Mouse (Mus musculus) E14TG2a.4 (cell line): ENCODE results near the gene Gm49380.

Source experiments
- H3K27me3 ChIP-seq: 2 replicates; pipeline ENCODE4 v1.6.1; 2014; ENCODE audit warnings: low read length, control low read depth; ENCODE audit not compliant: insufficient read depth
- H3K36me3 ChIP-seq: 2 replicates; pipeline ENCODE4 v1.6.1; 2014; ENCODE audit warnings: low read length, control low read depth; ENCODE audit not compliant: insufficient read depth
- H3K4me1 ChIP-seq: replicated peaks from 2 replicates; pipeline ENCODE4 v1.6.1; 2014; ENCODE audit warnings: low read depth, low read length, control low read depth
- H3K4me3 ChIP-seq: replicated peaks from 2 replicates; pipeline ENCODE4 v1.5.1; 2014; ENCODE audit warnings: mild to moderate bottlenecking, low read length
- H3K9me3 ChIP-seq: 2 replicates; pipeline ENCODE4 v1.6.1; 2014; ENCODE audit warnings: low read length, control low read depth
- CTCF ChIP-seq: conservative IDR thresholded peaks from 2 replicates; pipeline ENCODE4 v1.5.1; 2014; ENCODE audit warnings: low read length
- NANOG ChIP-seq: IDR thresholded peaks from 2 replicates; pipeline ENCODE4 v1.6.1; 2014; ENCODE audit warnings: borderline replicate concordance, low read length, mixed read lengths
- POU5F1 ChIP-seq: IDR thresholded peaks from 2 replicates; pipeline ENCODE4 v1.6.1; 2014; ENCODE audit warnings: low read length, borderline replicate concordance

Gene Gm49380

DNA sequence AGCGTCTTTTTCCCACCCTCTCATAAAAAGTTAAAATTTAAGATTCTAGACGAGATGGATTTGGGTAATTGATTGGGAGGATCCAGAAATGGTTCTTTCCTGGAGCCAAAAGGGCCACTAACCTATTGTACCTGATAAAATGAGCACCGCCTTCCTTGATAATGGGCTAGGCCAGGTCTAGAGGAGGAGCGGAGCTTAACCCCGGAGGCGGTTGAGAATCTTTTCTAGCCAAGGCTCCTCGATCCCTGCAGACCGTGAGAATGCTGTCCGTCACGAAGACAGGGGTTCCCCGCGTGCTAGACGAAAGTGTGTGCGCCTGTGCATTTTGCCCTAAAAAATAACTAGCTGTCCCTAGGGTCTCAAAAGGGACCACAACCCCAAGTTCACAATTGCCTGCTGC, 29.1 kb downstream of the Gm49380 start:
- Histone ChIP-seq H3K9me3 (no peaks in the 10 kb centered on the region), H3K36me3 (no peaks in the 10 kb centered on the region), H3K4me1 (peaks cover 60% of the 10 kb centered on the region), H3K4me3 (peak overlapping the region; percentile 85), H3K27me3 (peaks cover 93% of the 10 kb centered on the region)
- TF ChIP-seq NANOG, result no peak
- no peak for TF ChIP-seq CTCF
- TF ChIP-seq POU5F1, result no peak

DNA sequence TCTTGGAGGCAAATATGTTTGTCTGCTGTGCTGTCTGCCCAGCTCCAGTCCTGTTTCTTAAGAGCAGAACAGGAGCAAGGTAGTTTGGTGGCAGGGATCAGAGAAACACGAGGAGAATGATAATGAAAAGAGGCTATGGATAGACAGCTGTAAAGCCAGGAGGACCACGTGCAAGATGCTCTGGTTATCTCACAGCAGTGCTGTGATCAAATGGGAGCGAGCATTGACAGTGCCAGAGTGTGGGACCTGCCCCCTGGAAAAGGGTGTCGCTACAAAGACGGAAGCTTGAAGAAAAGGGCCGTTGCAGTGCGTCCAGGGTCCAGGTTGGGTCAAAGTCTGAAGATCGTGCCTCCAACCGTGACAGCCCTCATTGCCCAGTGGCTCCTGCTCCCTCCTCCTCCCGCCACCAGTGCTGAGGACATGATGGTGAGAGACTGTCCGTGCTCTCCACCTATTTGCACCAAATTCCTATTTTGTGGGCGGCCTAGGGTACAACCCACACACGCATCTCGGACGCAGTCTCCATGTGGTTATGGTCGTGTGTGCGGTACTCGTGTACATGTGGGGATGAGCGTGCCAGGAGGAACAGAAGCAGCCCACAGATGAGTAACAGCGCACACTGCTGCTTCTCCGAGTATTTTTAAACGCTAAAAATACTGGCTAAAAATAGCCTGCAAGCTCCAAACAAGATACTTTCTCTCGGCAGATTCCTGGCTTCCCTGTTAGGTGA, 29.7 kb downstream of the Gm49380 start:
- Histone ChIP-seq H3K4me1 (peaks cover 59% of the 10 kb centered on the region), H3K4me3 (peak overlapping the region; percentile 85), H3K9me3 (no peaks in the 10 kb centered on the region), H3K36me3 (no peaks in the 10 kb centered on the region), H3K27me3 (peaks cover 90% of the 10 kb centered on the region)
- no peak for TF ChIP-seq POU5F1
- TF ChIP-seq CTCF, result no peak
- no peak for TF ChIP-seq NANOG

DNA sequence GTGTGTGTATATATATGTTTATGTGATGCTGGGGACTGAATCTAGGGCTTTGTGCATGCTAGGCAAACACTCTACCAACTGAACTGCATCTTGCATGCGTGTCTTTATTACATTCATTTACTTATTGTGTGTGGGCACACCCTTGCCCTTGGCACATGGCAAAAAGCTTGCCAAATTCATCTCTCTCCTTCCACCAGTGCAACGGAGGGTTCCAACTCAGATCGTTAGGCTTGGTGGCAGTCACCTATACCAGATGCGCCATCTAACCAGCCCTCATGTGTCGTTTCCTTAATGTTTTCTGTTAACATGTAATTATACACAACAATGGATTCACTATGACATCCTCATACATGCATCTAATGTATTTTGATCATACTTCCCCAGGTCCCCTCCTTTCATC, 31.0 kb downstream of the Gm49380 start:
- H3K4me3 ChIP-seq, result no peak overlapping the region
- H3K9me3 ChIP-seq, result no peaks in the 10 kb centered on the region
- peaks cover 92% of the 10 kb centered on the region for H3K27me3 ChIP-seq
- TF ChIP-seq POU5F1 (no peak), CTCF (no peak), NANOG (no peak)
- H3K4me1 ChIP-seq, result peaks cover 48% of the 10 kb centered on the region
- H3K36me3 ChIP-seq, result no peaks in the 10 kb centered on the region

DNA sequence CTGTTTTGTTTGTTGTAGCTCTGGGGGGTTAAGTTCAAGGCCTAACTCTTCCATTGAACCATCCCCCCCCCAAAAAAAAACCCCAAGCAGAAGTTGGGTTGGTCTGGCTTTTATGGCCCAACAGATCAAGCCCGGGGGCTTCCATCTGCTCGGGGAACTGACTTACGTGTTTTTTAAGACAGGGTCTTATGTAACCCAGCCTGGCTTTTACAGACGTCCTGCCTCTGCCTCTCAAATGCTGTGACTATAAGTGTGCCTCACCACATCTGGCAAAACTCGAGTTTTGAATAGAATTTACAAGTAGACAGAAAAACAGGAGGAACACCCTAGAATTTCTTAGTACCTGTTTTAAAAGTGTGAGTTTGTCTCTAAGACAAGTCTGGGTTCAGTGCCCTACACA, 31.7 kb downstream of the Gm49380 start:
- Histone ChIP-seq H3K9me3 (no peaks in the 10 kb centered on the region), H3K4me3 (no peak overlapping the region), H3K27me3 (peaks cover 86% of the 10 kb centered on the region), H3K36me3 (no peaks in the 10 kb centered on the region), H3K4me1 (peaks cover 46% of the 10 kb centered on the region)
- TF ChIP-seq NANOG, result no peak
- TF ChIP-seq CTCF, result no peak
- TF ChIP-seq POU5F1, result no peak

DNA sequence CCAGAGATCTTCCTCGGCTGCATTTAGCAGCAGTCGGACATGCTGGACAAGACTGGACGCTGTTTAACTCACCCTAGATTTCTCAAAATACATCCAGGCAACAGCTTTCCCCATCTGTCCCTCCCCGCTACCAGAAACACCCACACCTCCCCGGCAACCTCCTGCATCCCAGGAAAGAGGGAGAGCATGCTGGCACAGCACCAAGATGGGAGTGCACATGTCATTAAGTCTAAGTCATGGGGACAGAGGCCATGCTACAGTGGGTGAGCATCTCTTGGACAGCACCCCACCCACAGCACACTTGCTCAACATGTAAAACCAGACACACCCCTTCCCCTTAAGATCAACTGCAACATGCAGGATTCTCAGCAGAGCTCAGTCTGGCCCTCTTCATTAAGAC, 32.3 kb downstream of the Gm49380 start:
- H3K36me3 ChIP-seq, result no peaks in the 10 kb centered on the region
- H3K9me3 ChIP-seq, result no peaks in the 10 kb centered on the region
- TF ChIP-seq CTCF (no peak), NANOG (no peak), POU5F1 (no peak)
- peaks cover 47% of the 10 kb centered on the region for H3K4me1 ChIP-seq
- peaks cover 80% of the 10 kb centered on the region for H3K27me3 ChIP-seq
- no peak overlapping the region for H3K4me3 ChIP-seq

DNA sequence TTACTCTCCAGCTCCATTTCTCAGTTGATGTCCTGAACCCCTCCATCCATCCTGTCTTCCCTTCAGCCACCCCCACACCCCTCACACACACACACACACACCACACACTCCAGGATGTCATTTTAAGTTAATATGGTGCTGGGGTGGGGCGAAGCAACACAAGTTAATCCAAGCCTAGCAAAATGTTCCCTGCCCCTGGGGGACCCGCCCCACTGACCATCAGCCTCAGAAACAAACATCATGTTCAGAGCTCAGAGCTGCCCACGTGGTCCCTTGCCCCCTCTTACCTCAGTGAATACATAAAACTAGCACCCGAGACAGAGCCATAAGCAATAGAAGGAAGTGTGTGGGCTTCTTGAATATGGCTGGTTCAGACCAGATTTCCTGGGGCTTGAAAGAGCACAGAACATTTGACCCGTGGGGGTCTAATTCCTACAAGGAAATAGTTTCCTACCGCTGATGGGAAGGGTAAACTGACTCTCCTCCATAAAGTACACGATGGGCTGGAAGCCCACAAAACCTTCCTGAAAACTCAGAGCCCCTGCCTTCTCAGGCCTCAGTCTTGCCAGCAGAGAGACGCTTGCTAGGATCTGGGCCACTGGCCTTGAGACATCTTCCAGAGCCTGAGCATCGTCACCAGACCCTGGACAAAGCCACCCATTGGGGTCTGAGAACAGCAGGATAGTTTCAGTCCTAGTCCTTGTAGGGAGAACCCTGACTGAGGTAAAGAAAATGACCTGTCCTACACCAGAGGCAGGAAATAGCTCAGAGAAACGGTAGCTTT, 33.1 kb downstream of the Gm49380 start:
- H3K9me3 ChIP-seq, result no peaks in the 10 kb centered on the region
- no peak overlapping the region for H3K4me3 ChIP-seq
- TF ChIP-seq CTCF, result no peak
- TF ChIP-seq NANOG, result no peak
- no peak for TF ChIP-seq POU5F1
- H3K27me3 ChIP-seq, result peaks cover 72% of the 10 kb centered on the region
- H3K36me3 ChIP-seq, result no peaks in the 10 kb centered on the region
- H3K4me1 ChIP-seq, result peaks cover 47% of the 10 kb centered on the region

DNA sequence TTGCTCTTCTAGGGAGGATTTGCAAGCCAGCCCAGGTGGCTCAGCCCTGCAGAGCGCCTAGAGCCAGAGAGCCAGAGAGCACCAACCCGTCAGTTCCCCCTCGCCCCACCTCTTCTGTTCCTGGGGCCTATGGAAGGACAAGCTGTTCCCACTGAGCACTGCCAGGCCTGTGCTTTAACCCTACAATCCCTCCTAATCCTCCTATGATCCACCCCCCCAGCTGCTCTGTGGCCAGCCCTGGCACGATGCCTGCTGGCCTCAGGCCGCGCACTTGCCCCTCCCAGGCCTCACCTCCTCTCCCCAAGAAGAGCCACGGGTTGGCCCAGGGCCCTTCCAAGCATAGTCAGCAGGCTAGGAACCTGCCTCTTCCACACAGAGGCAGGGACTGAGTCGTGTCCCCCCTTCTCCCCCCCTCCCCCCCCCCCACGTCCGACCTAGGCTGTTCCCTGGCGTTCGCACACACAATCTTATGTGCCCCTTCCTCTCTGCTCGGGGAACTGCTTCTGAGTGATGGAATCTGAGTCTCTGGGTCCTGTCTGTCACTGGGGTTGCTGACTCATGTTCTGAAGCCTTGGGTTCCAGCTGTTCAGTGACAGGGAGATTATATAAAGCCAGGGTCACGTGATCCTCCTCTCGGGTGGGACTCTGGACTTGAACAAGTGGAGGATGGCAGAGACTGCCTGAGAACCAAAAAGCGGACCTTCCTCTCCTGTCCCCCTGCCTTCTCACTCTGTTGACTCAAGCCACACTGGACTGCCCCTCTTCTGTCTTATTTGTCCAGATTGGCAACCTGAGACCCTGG, 34.1 kb downstream of the Gm49380 start:
- Histone ChIP-seq H3K36me3 (no peaks in the 10 kb centered on the region), H3K4me3 (no peak overlapping the region), H3K27me3 (peaks cover 63% of the 10 kb centered on the region), H3K4me1 (peaks cover 52% of the 10 kb centered on the region), H3K9me3 (no peaks in the 10 kb centered on the region)
- TF ChIP-seq NANOG, result no peak

DNA sequence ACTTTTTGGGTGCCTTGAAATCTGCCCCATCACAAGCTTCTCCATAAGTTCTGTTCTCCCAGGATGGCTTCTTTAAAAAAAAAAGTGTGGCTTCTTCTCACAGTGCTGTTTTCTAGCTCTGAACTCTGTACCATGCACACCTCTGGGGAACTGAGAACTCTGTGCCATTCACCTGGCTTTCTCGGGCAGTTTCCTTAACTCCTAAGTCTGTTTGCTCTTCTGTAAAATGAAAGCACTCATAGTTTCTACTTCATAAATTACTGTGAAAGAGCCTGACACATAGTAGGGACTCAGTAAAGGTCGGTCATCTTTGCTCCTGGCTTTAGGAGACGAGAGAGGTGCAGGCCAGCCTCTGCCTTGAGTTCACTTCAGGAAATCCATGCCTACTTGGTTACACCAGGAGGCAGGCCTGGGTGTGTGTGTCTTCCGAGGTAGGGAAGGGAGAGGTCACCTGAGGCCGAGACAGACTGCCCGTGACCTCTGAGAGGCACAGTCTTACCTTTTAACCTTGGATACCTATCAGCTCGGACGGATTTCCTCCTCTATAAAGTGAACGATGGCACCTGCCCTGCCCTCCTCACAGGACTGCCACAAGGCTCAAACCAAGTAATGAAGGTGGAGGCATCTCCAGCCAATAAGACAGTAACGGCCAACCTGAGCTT, 35.0 kb downstream of the Gm49380 start:
- no peaks in the 10 kb centered on the region for H3K36me3 ChIP-seq
- no peaks in the 10 kb centered on the region for H3K9me3 ChIP-seq
- H3K27me3 ChIP-seq, result peaks cover 54% of the 10 kb centered on the region
- H3K4me1 ChIP-seq, result peaks cover 44% of the 10 kb centered on the region
- TF ChIP-seq POU5F1 (no peak), NANOG (no peak), CTCF (no peak)
- no peak overlapping the region for H3K4me3 ChIP-seq
